ENCODE assay signal across 1 mouse cellular context in the genomic region with DNA sequence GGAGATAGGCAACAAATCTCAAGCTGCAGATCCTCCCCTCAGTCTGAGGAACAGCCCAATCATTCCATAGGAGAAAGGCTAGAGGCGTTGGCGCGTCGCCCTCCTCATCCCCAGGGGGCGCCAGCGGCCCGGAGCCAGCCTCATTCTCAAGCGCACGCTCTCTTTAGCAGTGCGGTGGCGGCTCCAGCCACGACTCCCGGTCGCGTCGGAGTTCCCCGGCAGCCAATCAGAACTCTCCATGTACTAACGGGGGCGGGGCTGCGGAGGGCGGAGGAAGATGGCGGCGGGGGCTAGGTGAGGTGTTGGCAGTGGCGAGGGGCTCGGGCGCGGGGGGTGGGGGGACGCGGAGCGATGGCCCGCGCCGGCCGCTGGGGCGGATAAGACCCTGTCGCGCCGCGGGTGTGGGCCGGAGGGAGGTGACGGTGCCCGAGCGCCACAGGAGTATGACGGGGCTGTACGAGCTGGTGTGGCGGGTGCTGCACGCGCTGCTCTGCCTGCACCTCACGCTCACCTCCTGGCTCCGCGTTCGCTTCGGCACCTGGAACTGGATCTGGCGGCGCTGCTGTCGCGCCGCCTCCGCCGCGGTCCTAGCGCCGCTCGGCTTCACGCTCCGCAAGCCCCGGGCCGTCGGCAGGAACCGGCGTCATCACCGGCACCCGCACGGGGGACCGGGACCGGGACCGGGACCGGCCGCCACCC.
TF ChIP-seq lines count a peak whose summit lies in the region.

A gene (plus strand): TSS at position 249 of the 699 bp plus-strand sequence.

TF ChIP-seq in CH12.LX, 34 proteins besides CTCF, POLR2A, EP300 and RAD21 (continued from another document):
- TF ChIP-seq ZMIZ1 (IDR thresholded peaks at IDR 0.05; ENCODE audit: low read depth, low read length) (no peak), E2F4 (IDR thresholded peaks at IDR 0.05; ENCODE audit: insufficient replicate concordance, low read depth, low read length) (no peak), TCF12 (IDR thresholded peaks at IDR 0.05; ENCODE audit: low read depth, low read length) (peak; percentile 88), ZC3H11A (IDR thresholded peaks at IDR 0.05; ENCODE audit: low read depth, low read length) (no peak), MYC (IDR thresholded peaks at IDR 0.05; ENCODE audit: low read depth, low read length) (no peak), ZNF384 (IDR thresholded peaks at IDR 0.05; ENCODE audit: low read depth, low read length) (no peak), HCFC1 (IDR thresholded peaks at IDR 0.05; ENCODE audit: low read depth, low read length) (peak; percentile 85), CHD2 (IDR thresholded peaks at IDR 0.05; ENCODE audit: low read length) (peak; percentile 40; the same call in 1 of the 2 replicates), JUN (IDR thresholded peaks at IDR 0.05; ENCODE audit: insufficient read depth, low read depth, low read length) (no peak), SIN3A (IDR thresholded peaks at IDR 0.05; ENCODE audit: low read length) (peak; percentile 84), MAFK (IDR thresholded peaks at IDR 0.05; ENCODE audit: insufficient replicate concordance, low read length) (no peak), MEF2A (IDR thresholded peaks at IDR 0.05; ENCODE audit: borderline replicate concordance, low read depth, low read length) (peak; percentile 42; the same call in 1 of the 2 replicates), POLR2AphosphoS2 (IDR thresholded peaks at IDR 0.05; ENCODE audit: low read depth, low read length) (0 out of 2 replicates have a peak, but pooled peaks have one; percentile 43), JUND (conservative IDR thresholded peaks at IDR 0.05; ENCODE audit: low read depth, low read length) (no peak), ELF1 (IDR thresholded peaks at IDR 0.05; ENCODE audit: low read depth, low read length) (peak; percentile 59), NELFE (IDR thresholded peaks at IDR 0.05; ENCODE audit: low read depth, low read length) (peak; percentile 45), MAX (IDR thresholded peaks at IDR 0.05; ENCODE audit: low read length) (0 out of 2 replicates have a peak, but pooled peaks have one; percentile 35), ZKSCAN1 (IDR thresholded peaks at IDR 0.05; ENCODE audit: borderline replicate concordance, low read depth, low read length) (no peak), USF2 (conservative IDR thresholded peaks at IDR 0.05; ENCODE audit: low read depth, low read length) (no peak), MAZ (IDR thresholded peaks at IDR 0.05; ENCODE audit: low read depth, low read length) (no peak; the same call in 1 of the 2 replicates), NRF1 (IDR thresholded peaks at IDR 0.05; ENCODE audit: low read depth, low read length) (peak; percentile 57; the same call in 1 of the 2 replicates), ETS1 (conservative IDR thresholded peaks at IDR 0.05; ENCODE audit: low read depth, low read length) (no peak), CHD1 (IDR thresholded peaks at IDR 0.05; ENCODE audit: low read depth, low read length) (no peak), RCOR1 (conservative IDR thresholded peaks at IDR 0.05; ENCODE audit: low read depth, low read length) (no peak), UBTF (IDR thresholded peaks at IDR 0.05; ENCODE audit: low read depth, low read length) (no peak), SMC3 (IDR thresholded peaks at IDR 0.05; ENCODE audit: low read depth, low read length) (no peak; the same call in 1 of the 2 replicates), KAT2A (IDR thresholded peaks at IDR 0.05; ENCODE audit: insufficient replicate concordance, low read length) (no peak), MXI1 (IDR thresholded peaks at IDR 0.05; ENCODE audit: low read depth, low read length) (peak; percentile 53; the same call in 1 of the 2 replicates), PAX5 (IDR thresholded peaks at IDR 0.05; ENCODE audit: low read length) (no peak), USF1 (IDR thresholded peaks at IDR 0.05; ENCODE audit: low read depth, low read length) (no peak), BHLHE40 (IDR thresholded peaks at IDR 0.05; ENCODE audit: low read depth, low read length) (peak; percentile 22; the same call in 1 of the 2 replicates)
